Mouse (Mus musculus): ENCODE measurements around the gene Art2b.

GRCm38 (mm10) chr7:101585408-101585807 lies at the start of gene Art2b:
- no peak for TF ChIP-seq POLR2A (IDR thresholded peaks at IDR 0.05; ENCODE audit: borderline replicate concordance, insufficient read depth, low read length)
- no peak for TF ChIP-seq CTCF (IDR thresholded peaks at IDR 0.05; ENCODE audit: borderline replicate concordance, insufficient read depth, low read depth, low read length)

All from cerebellum, adult 2 months (tissue).